In genomic region chr10:83107921-83108738, GRCm38 (mm10) we compare ENCODE assay signal across 9 mouse cellular contexts.
A peak's percentile ranks its signal among the peaks of the same experiment; 100 is the strongest.
DNase-seq lines count a peak whose midpoint lies in the region; ATAC-seq lines count a peak whose summit lies in the region.
"Had no signal": no experiment of that assay in that cellular context is flagged by ENCODE, and none has a peak within 500 bp of the region (broad histone marks: within the 10 kb centered on the region; RNA-seq: fewer than 3 reads in every experiment).

No protein-coding gene starts in this region.

- no peak overlapping the region for H3K9ac ChIP-seq in forebrain, embryonic 12.5 days

- H3K79me2 ChIP-seq in macrophage (ENCODE audit: inconsistent target): no peaks in the 10 kb centered on the region

- no peak for ATAC-seq in forebrain, embryonic 12.5 days (ENCODE audit: low FRiP score)

- H3K36me3 ChIP-seq in embryonic facial prominence, embryonic 10.5 days (replicated peaks): no peaks in the 10 kb centered on the region
- H3K36me3 ChIP-seq in forebrain, embryonic 12.5 days (replicated peaks): no peaks in the 10 kb centered on the region
- no peaks in the 10 kb centered on the region for H3K36me3 ChIP-seq in macrophage (ENCODE audit: inconsistent target)

- intact Hi-C loops in left cerebral cortex, postnatal 14 days (cut with DNase I): loop anchor here (5.0 kb wide), 2 partner anchors 89 to 196 kb away; no protein-coding TSS in a partner anchor
- intact Hi-C loops in left cerebral cortex, postnatal 36 days (cut with DNase I): loop anchor here (5.0 kb wide), 1 partner anchor 74 kb away; no protein-coding TSS in a partner anchor

- peak overlapping the region; percentile 57 for H3K27ac ChIP-seq in embryonic facial prominence, embryonic 10.5 days (replicated peaks)
- H3K27ac ChIP-seq in forebrain, embryonic 12.5 days: peak overlapping the region; percentile 62
- peak overlapping the region; percentile 36 for H3K27ac ChIP-seq in macrophage

- H3K4me3 ChIP-seq in embryonic facial prominence, embryonic 10.5 days: no peak overlapping the region
- H3K4me3 ChIP-seq in forebrain, embryonic 12.5 days (replicated peaks): no peak overlapping the region
- no peak overlapping the region for H3K4me3 ChIP-seq in macrophage (ENCODE audit: inconsistent target)

- peaks cover 16% of the 10 kb centered on the region; the same call in 1 of the 2 replicates for H3K27me3 ChIP-seq in embryonic facial prominence, embryonic 10.5 days (replicated peaks; ENCODE audit: low read depth, poor library complexity, severe bottlenecking)
- H3K27me3 ChIP-seq in forebrain, embryonic 12.5 days: no peaks in the 10 kb centered on the region

- DNase-seq in left cerebral cortex, postnatal 14 days (ENCODE audit: low spot score in 2 of 2): peak; percentile 46
- no peak for DNase-seq in left cerebral cortex, postnatal 36 days (ENCODE audit: low spot score in 2 of 2)
- no peak for DNase-seq in embryonic facial prominence, embryonic 10.5 days (ENCODE audit: low spot score)
- DNase-seq in frontal cortex, postnatal 14 days (ENCODE audit: low spot score in 2 of 2): no peak
- DNase-seq in thymus, postnatal 4 days: no peak
- DNase-seq in ovary, postnatal 14 days (ENCODE audit: low spot score): no peak
- DNase-seq: heart, postnatal 10 days had no signal

- H3K9me3 ChIP-seq in embryonic facial prominence, embryonic 10.5 days: no peaks in the 10 kb centered on the region
- no peaks in the 10 kb centered on the region for H3K9me3 ChIP-seq in forebrain, embryonic 12.5 days

- peaks cover 62% of the 10 kb centered on the region for H3K4me1 ChIP-seq in embryonic facial prominence, embryonic 10.5 days
- peaks cover 68% of the 10 kb centered on the region for H3K4me1 ChIP-seq in forebrain, embryonic 12.5 days

- H3K4me2 ChIP-seq in forebrain, embryonic 12.5 days: no peak overlapping the region

- 52% methylated on average over 21 of the region's 21 CpGs for WGBS in embryonic facial prominence, embryonic 10.5 days
- WGBS in forebrain, embryonic 12.5 days: 28% methylated on average over 21 of the region's 21 CpGs
- WGBS in macrophage (ENCODE audit: missing documents): 72% methylated on average over 21 of the region's 21 CpGs

Comparison
In these comparisons a context has a peak if more than half of its experiments do, and no peak if none do; other contexts are left out.
1. DNase-seq: peak in left cerebral cortex, postnatal 14 days (2 of 2); none in left cerebral cortex, postnatal 36 days (0 of 2), embryonic facial prominence, embryonic 10.5 days (single experiment), frontal cortex, postnatal 14 days (0 of 2), thymus, postnatal 4 days (single experiment) and ovary, postnatal 14 days (single experiment).
2. Peak in every context shown above with its lines, with median percentiles within 50 percentile points of each other: H3K27ac ChIP-seq.